ENCODE assay signal across 8 mouse cellular contexts in the genomic region with DNA sequence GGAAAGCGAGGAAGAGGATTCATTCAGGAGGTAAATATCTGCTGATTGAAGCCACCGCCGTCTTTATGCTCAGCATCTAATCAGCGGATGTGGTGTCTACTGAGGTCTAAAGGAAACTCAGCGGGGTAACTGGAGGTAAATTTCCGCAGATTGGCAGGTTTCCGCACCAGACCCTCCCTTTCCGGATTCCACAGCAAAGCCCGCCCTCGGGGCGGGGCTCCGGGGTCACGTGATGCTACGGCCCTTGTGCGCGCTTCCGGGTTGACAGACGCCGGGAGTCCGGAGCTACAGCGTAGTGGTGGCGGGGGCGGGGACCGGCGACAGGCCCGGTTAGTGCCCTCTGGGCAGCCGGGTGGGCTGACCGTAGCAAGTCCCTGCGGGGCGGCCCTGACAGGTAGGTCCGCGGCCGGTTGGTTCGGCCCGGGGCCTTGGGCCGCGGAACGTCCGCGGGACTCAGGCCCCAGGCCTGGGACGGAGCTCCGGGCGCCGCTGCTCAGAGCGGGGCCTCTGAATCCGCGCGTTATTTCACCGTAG. TPM values are rescaled to one million over a fixed set of nuclear protein-coding genes. Genes with fewer than 3 reads are reported as not detected.
DNase-seq lines count a peak whose midpoint lies in the region; ATAC-seq lines count a peak whose summit lies in the region.

Gene Zbtb24, plus strand, starts transcription at position 247 of the 534 bp plus-strand sequence.

- peaks cover 16% of the 10 kb centered on the region for H3K4me1 ChIP-seq in hindbrain, embryonic 12.5 days

- no peaks in the 10 kb centered on the region for H3K27me3 ChIP-seq in hindbrain, embryonic 12.5 days

- H3K27ac ChIP-seq in hindbrain, embryonic 12.5 days, result peak within 1 kb of the TSS; percentile 82

- peaks cover 11% of the 10 kb centered on the region for H3K36me3 ChIP-seq in hindbrain, embryonic 12.5 days

- under 1% methylated on average over 47 of the region's 49 CpGs for WGBS in hindbrain, embryonic 12.5 days

- H3K9ac ChIP-seq in hindbrain, embryonic 12.5 days, result peak within 1 kb of the TSS; percentile 87

- H3K4me3 ChIP-seq in hindbrain, embryonic 12.5 days, result peak within 1 kb of the TSS; percentile 93

- peak within 1 kb of the TSS; percentile 71 for H3K4me2 ChIP-seq in hindbrain, embryonic 12.5 days (replicated peaks)

- DNase-seq in NIH3T3 (ENCODE audit: low read depth), result peak; percentile 98
- peak; percentile 99 for DNase-seq in cerebellum, postnatal 10 days
- peak; percentile 91 to 93 for DNase-seq in frontal cortex, postnatal 10 days (ENCODE audit: low spot score in 2 of 2)
- peak; percentile 91 to 95 for DNase-seq in layer of hippocampus, postnatal 14 days (ENCODE audit: low spot score in 2 of 2)
- DNase-seq in lung, postnatal 14 days, result peak; percentile 97
- DNase-seq in retina, adult 2 months (ENCODE audit: low read depth, low spot score), result peak; percentile 88
- DNase-seq in thymus, postnatal 36 days, result peak; percentile 97 to 98

- peak; percentile 98 for ATAC-seq in hindbrain, embryonic 12.5 days (ENCODE audit: low FRiP score)

- H3K9me3 ChIP-seq in hindbrain, embryonic 12.5 days (replicated peaks), result no peaks in the 10 kb centered on the region

RNA-seq across cellular contexts. Expression of gene Zbtb24, which starts in this region (rescaled TPM):
- polyA plus RNA-seq in hindbrain, embryonic 12.5 days (2016; fragmentation: Nextera tagmentation; extraction: Ambion mirVana), result 22.1 and 22.6 TPM in 2 replicates
- total RNA-seq in layer of hippocampus, postnatal 14 days (2021), result 10 to 100 TPM; 16.0 to 16.1 TPM

Comparison
In these comparisons a context has a peak if more than half of its experiments do, and no peak if none do; other contexts are left out.
1. Peak in every context shown above with its lines: DNase-seq, ATAC-seq, H3K4me3 ChIP-seq and H3K27ac ChIP-seq.